Mouse (Mus musculus) MEL (cell line): ENCODE results near the gene Gm20388. TPM values are rescaled to one million over a fixed set of nuclear protein-coding genes. Genes with fewer than 3 reads are reported as not detected.

Source experiments
- DNase-seq: peaks from one replicate; pipeline ENCODE4 v3.0.0; 2011; ENCODE audit warnings: low read depth, low spot score
- H3K27ac ChIP-seq: 2 replicates; pipeline ENCODE4 v1.5.1; 2012; ENCODE audit warnings: low read depth, mild to moderate bottlenecking, control low read depth, low read length, moderate library complexity; ENCODE audit not compliant: control insufficient read depth
- H3K27me3 ChIP-seq, 2 experiments: fragments of 150-350 bp in 1 of 2; sonication (generic) in 1 of 2; 2 replicates each; pipeline ENCODE4 v1.6.1; 2012; ENCODE audit warnings: low read length in 2 of 2, mild to moderate bottlenecking in 2 of 2, improper control_type of control experiment in 1 of 2, moderate library complexity in 1 of 2; ENCODE audit not compliant: insufficient read depth in 2 of 2, control insufficient read depth in 1 of 2
- H3K36me3 ChIP-seq, 2 experiments: 2 replicates each; pipeline ENCODE4 v1.6.1; 2012 to 2014; ENCODE audit warnings: low read length in 2 of 2, improper control_type of control experiment in 1 of 2, inconsistent platforms in 1 of 2, mild to moderate bottlenecking in 1 of 2; ENCODE audit not compliant: insufficient read depth in 2 of 2, control insufficient read depth in 1 of 2
- H3K4me1 ChIP-seq, 2 experiments: fragments of 150-350 bp in 1 of 2; sonication (generic) in 1 of 2; 2 replicates each; pipeline ENCODE4 v1.6.1; 2012; ENCODE audit warnings: low read length in 2 of 2, improper control_type of control experiment in 1 of 2, mild to moderate bottlenecking in 1 of 2; ENCODE audit not compliant: insufficient read depth in 2 of 2, control insufficient read depth in 1 of 2
- H3K4me3 ChIP-seq, 2 experiments: fragments of 150-350 bp in 1 of 2; sonication (generic) in 1 of 2; 2 replicates each; pipeline ENCODE4 v1.5.1; 2012; ENCODE audit warnings: low read depth in 2 of 2, low read length in 2 of 2, mild to moderate bottlenecking in 2 of 2, moderate library complexity in 2 of 2, control low read depth in 1 of 2, improper control_type of control experiment in 1 of 2; ENCODE audit not compliant: control insufficient read depth in 1 of 2, insufficient read depth in 1 of 2
- H3K79me2 ChIP-seq: 2 replicates; pipeline ENCODE4 v1.6.1; 2012; ENCODE audit warnings: mild to moderate bottlenecking, low read length, moderate library complexity; ENCODE audit not compliant: control insufficient read depth, poor library complexity, insufficient read depth
- H3K9ac ChIP-seq: 2 replicates; pipeline ENCODE4 v1.6.1; 2012; ENCODE audit warnings: low read depth, mild to moderate bottlenecking, control low read depth, low read length, moderate library complexity; ENCODE audit not compliant: control insufficient read depth, poor library complexity, severe bottlenecking
- H3K9me3 ChIP-seq: fragments of 150-350 bp; sonication (generic); replicated peaks from 2 replicates; pipeline ENCODE4 v1.6.1; 2012; ENCODE audit warnings: mild to moderate bottlenecking, low read length, improper control_type of control experiment, moderate library complexity; ENCODE audit not compliant: insufficient read depth
- BHLHE40 ChIP-seq: IDR thresholded peaks from 2 replicates; pipeline ENCODE4 v1.6.1; 2012; ENCODE audit warnings: low read depth, mild to moderate bottlenecking, inconsistent platforms, low read length, improper control_type of control experiment, borderline replicate concordance
- E2F4 ChIP-seq: IDR thresholded peaks from 2 replicates; pipeline ENCODE4 v1.6.1; 2011; ENCODE audit warnings: low read depth, low read length, improper control_type of control experiment, borderline replicate concordance
- JUND ChIP-seq: IDR thresholded peaks from 2 replicates; pipeline ENCODE4 v1.6.1; 2011; ENCODE audit warnings: low read depth, mild to moderate bottlenecking, improper control_type of control experiment, low read length
- MAFK ChIP-seq: IDR thresholded peaks from 2 replicates; pipeline ENCODE4 v1.6.1; 2011; ENCODE audit warnings: low read depth, mild to moderate bottlenecking, low read length, improper control_type of control experiment, borderline replicate concordance
- NELFE ChIP-seq: IDR thresholded peaks from 2 replicates; pipeline ENCODE4 v1.6.1; 2011; ENCODE audit warnings: low read depth, low read length, improper control_type of control experiment
- NRF1 ChIP-seq: IDR thresholded peaks from 2 replicates; pipeline ENCODE4 v1.6.1; 2014; ENCODE audit warnings: low read depth, mild to moderate bottlenecking, inconsistent platforms, low read length, improper control_type of control experiment, moderate library complexity; ENCODE audit not compliant: poor library complexity, insufficient read depth, severe bottlenecking
- POLR2A ChIP-seq, 2 experiments: IDR thresholded peaks; 2 replicates each; pipeline ENCODE4 v1.6.1; 2011 to 2012; ENCODE audit warnings: low read length in 2 of 2, mild to moderate bottlenecking in 2 of 2, control low read depth in 1 of 2, improper control_type of control experiment in 1 of 2, low read depth in 1 of 2, moderate library complexity in 1 of 2; ENCODE audit not compliant: control insufficient read depth in 1 of 2, insufficient read depth in 1 of 2, poor library complexity in 1 of 2
- POLR2AphosphoS2 ChIP-seq: IDR thresholded peaks from 2 replicates; pipeline ENCODE4 v1.6.1; 2011; ENCODE audit warnings: low read length, improper control_type of control experiment
- RAD21 ChIP-seq: IDR thresholded peaks from 2 replicates; pipeline ENCODE4 v1.6.1; 2011; ENCODE audit warnings: mild to moderate bottlenecking, low read depth, low read length, improper control_type of control experiment
- TCF12 ChIP-seq: IDR thresholded peaks from 2 replicates; pipeline ENCODE4 v1.6.1; 2014; ENCODE audit warnings: low read depth, mild to moderate bottlenecking, inconsistent platforms, low read length, improper control_type of control experiment, moderate library complexity
- USF2 ChIP-seq, 2 experiments: IDR thresholded peaks; 2 replicates each; pipeline ENCODE4 v1.6.1; 2011 to 2012; ENCODE audit warnings: improper control_type of control experiment in 2 of 2, low read length in 2 of 2, borderline replicate concordance in 1 of 2, inconsistent platforms in 1 of 2, low read depth in 1 of 2, mild to moderate bottlenecking in 1 of 2; ENCODE audit not compliant: insufficient read depth in 1 of 2
- ZC3H11A ChIP-seq: IDR thresholded peaks from 2 replicates; pipeline ENCODE4 v1.6.1; 2012; ENCODE audit warnings: low read depth, mild to moderate bottlenecking, inconsistent platforms, low read length, improper control_type of control experiment
- ZNF384 ChIP-seq: IDR thresholded peaks from 2 replicates; pipeline ENCODE4 v1.6.1; 2012; ENCODE audit warnings: low read depth, mild to moderate bottlenecking, inconsistent platforms, low read length, improper control_type of control experiment
- polyA plus RNA-seq, 2 experiments: library from polyadenylated mRNA; stranded (reverse) in 1 of 2; unstranded in 1 of 2; fragments of >175 nt in 1 of 2; fragments of >200 nt in 1 of 2; gene quantifications; 2 replicates each; pipeline versions ENCODE4 v1.2.1 to v1.2.4; 2012; ENCODE audit warnings: low replicate concordance in 2 of 2, low read depth in 1 of 2; ENCODE audit not compliant: insufficient read length in 2 of 2, insufficient read depth in 1 of 2, missing spikeins in 1 of 2
- total RNA-seq: library from RNA; depleted of rRNA; stranded (reverse); fragments of 300-350 nt; gene quantifications from 2 replicates; pipeline ENCODE4 v1.2.3, GENCODE M21; 2012

Gm20388 gene
- total and polyA plus RNA-seq, 3 experiments = 11.1 to 17.8 TPM; not detected in 1

- Histone ChIP-seq H3K27me3 (no peaks in the 10 kb centered on the region), H3K27ac (no peak overlapping the region), H3K79me2 (no peaks in the 10 kb centered on the region), H3K9me3 (0 out of 2 replicates have a peak, but pooled peaks cover 2% of the 10 kb centered on the region), H3K4me1 (peaks cover 0 to under 1% of the 10 kb centered on the region in 2 experiments; a peak in 2 of 4 replicates), H3K36me3 (no peaks in the 10 kb centered on the region; a peak in 1 of 4 replicates), H3K4me3 (no peak overlapping the region), H3K9ac (no peak overlapping the region)
- TF ChIP-seq ZNF384 = no peak
- no peak for TF ChIP-seq BHLHE40
- no peak for TF ChIP-seq NRF1
- no peak for TF ChIP-seq JUND
- DNase-seq = no peak
These were observed 3517.1 kb downstream of the Gm20388 start for GRCm38 (mm10) chr8:123427639-123428275.

- Histone ChIP-seq H3K36me3 (no peaks in the 10 kb centered on the region; a peak in 1 of 4 replicates), H3K4me1 (no peaks in the 10 kb centered on the region), H3K27ac (no peak overlapping the region), H3K9me3 (0 out of 2 replicates have a peak, but pooled peaks cover 2% of the 10 kb centered on the region), H3K4me3 (no peak overlapping the region), H3K9ac (no peak overlapping the region), H3K79me2 (no peaks in the 10 kb centered on the region), H3K27me3 (no peaks in the 10 kb centered on the region)
- TF ChIP-seq POLR2AphosphoS2 (no peak), MAFK (no peak), ZC3H11A (no peak), TCF12 (no peak), USF2 (IDR thresholded peaks at IDR 0.05; ENCODE audit: borderline replicate concordance in 1 of 2, insufficient read depth in 1 of 2, low read depth in 1 of 2, low read length in 2 of 2) (no peak), RAD21 (no peak), POLR2A (IDR thresholded peaks at IDR 0.05; ENCODE audit: control insufficient read depth in 1 of 2, insufficient read depth in 1 of 2, low read depth in 1 of 2, low read length in 2 of 2, poor library complexity in 1 of 2) (no peak), NELFE (no peak), E2F4 (no peak), JUND (no peak)
- no peak for DNase-seq
These were observed 3517.8 kb downstream of the Gm20388 start for GRCm38 (mm10) chr8:123428343-123428893.
